Mouse (Mus musculus) neural tube, embryonic 14.5 days (tissue): ENCODE results near the gene Morn5. TPM values are rescaled to one million over a fixed set of nuclear protein-coding genes. Genes with fewer than 3 reads are reported as not detected.
A peak's percentile ranks its signal among the peaks of the same experiment; 100 is the strongest.

Experiments used
- ATAC-seq: fragments of 200-750 bp; cut with Nextera tagmentation; 2 replicates; pipeline ENCODE4 v1.8.0; 2017; ENCODE audit warnings: low read depth, mild to moderate bottlenecking, moderate TSS enrichment, moderate library complexity
- H3K27ac ChIP-seq: fragments of 300-500 bp; sonication (generic); 2 replicates; pipeline ENCODE4 v1.5.1; 2014; ENCODE audit warnings: low read depth, mild to moderate bottlenecking, control low read depth, low read length, moderate library complexity, mixed read lengths
- H3K27me3 ChIP-seq: fragments of 300-500 bp; sonication (generic); 2 replicates; pipeline ENCODE4 v1.6.1; 2014; ENCODE audit warnings: low read length; ENCODE audit not compliant: control insufficient read depth, insufficient read depth
- H3K36me3 ChIP-seq: fragments of 300-500 bp; sonication (generic); 2 replicates; pipeline ENCODE4 v1.6.1; 2014; ENCODE audit warnings: low read length, mixed read lengths; ENCODE audit not compliant: control insufficient read depth, insufficient read depth
- H3K4me1 ChIP-seq: fragments of 300-500 bp; sonication (generic); 2 replicates; pipeline ENCODE4 v1.6.1; 2014; ENCODE audit warnings: low read length; ENCODE audit not compliant: control insufficient read depth, insufficient read depth
- H3K4me2 ChIP-seq: fragments of 300-500 bp; sonication (generic); 2 replicates; pipeline ENCODE4 v1.6.1; 2014; ENCODE audit warnings: mild to moderate bottlenecking, low read depth, low read length, control low read depth
- H3K4me3 ChIP-seq: fragments of 300-500 bp; sonication (generic); 2 replicates; pipeline ENCODE4 v1.5.1; 2014; ENCODE audit warnings: low read depth, low read length, control low read depth, mixed read lengths
- H3K9ac ChIP-seq: fragments of 300-500 bp; sonication (generic); replicated peaks from 2 replicates; pipeline ENCODE4 v1.6.1; 2014; ENCODE audit warnings: low read depth, mild to moderate bottlenecking, control low read depth, low read length, mixed read lengths
- H3K9me3 ChIP-seq: fragments of 300-500 bp; sonication (generic); 2 replicates; pipeline ENCODE4 v1.6.1; 2016; ENCODE audit warnings: low read length; ENCODE audit not compliant: control insufficient read depth
- WGBS: fragments of 180-500 bp; shearing (Covaris S2); extraction: QIAGEN DNeasy Blood & Tissue Kit; methylation state at CpG from one replicate; pipeline ENCODE4 v1.1.7; 2014; 5-methylcytosine and 5-hydroxymethylcytosine counted together
- polyA plus RNA-seq: library from polyadenylated mRNA; unstranded; fragments of >200 nt; fragmentation: Nextera tagmentation; extraction: Ambion mirVana; gene quantifications from 2 replicates; pipeline ENCODE4 v1.2.1, GENCODE M21; 2014

Gene Morn5
- polyA plus RNA-seq, 1 experiment from 2014 or later = 1.3 TPM

DNA sequence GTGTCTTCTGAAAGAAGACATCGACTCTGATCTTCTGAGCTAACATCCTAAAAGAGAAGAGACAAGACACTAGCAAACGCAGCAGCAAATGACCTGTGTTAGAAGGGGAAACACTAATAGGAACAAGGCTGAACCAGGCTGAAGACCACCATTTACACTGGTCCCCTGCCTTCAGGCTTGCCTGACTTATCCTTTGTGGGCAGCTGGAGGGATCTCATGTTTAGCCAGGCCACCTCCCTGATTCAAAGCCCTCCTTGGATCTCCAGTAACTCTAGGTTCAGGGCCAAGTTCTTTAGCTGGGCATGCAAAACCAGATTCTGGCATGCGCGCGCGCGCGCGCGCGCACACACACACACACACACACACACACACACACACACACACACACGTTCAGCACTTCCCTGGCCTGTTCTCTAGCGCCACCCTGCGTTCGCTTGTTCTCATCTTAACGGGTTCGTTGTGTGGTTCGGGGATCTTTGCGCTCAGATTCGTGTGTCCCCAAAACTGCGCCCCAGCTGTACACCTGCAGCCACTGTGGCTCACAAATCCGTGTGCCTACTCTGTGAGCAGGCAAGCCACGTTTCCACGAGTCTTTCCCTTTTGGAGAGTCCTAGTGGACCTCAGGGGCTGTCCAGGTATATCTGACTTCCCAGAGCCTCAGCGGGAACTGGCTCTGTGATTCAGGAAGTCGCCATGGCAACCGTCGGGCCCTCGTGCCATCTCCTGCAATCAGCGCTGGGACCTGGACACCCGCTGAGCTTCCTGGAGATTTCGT is 27.7 kb upstream of the Morn5 start:
- WGBS = 8% methylated on average over 32 of the region's 32 CpGs
- peaks cover 4% of the 10 kb centered on the region; the same call in 1 of the 2 replicates for H3K4me1 ChIP-seq
- H3K27ac ChIP-seq = no peak overlapping the region
- H3K27me3 ChIP-seq = no peaks in the 10 kb centered on the region
- peak overlapping the region; percentile 52 for H3K4me2 ChIP-seq
- 0 out of 2 replicates have a peak overlapping the region, but pooled peaks have one; percentile 11 for H3K9ac ChIP-seq
- ATAC-seq = peak; percentile 84
- 0 out of 2 replicates have a peak overlapping the region, but pooled peaks have one; percentile 10 for H3K4me3 ChIP-seq
- no peaks in the 10 kb centered on the region for H3K9me3 ChIP-seq
- no peaks in the 10 kb centered on the region for H3K36me3 ChIP-seq

DNA sequence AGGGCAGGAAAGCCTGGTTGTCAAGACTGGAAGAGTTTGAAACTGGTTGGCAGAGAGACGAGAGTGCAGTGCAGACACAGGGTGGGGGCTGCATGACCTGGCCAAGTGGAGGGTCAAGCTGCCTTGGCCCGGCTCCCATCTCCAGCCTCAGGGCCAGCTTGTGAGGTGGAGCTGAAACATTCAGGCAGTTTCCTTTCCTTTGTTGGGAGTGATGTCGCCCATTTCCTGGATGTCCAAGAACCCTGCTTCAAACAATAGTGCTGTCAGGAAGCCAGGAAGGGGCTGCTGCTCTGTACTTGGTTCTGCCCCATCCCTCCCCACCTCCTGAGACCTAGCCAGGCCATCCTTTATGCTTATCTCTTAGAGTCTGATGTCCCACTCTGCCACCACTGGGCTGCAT is 26.0 kb upstream of the Morn5 start:
- Histone ChIP-seq H3K36me3 (no peaks in the 10 kb centered on the region), H3K4me2 (no peak overlapping the region), H3K27ac (no peak overlapping the region), H3K9me3 (no peaks in the 10 kb centered on the region), H3K9ac (no peak overlapping the region), H3K27me3 (no peaks in the 10 kb centered on the region), H3K4me3 (no peak overlapping the region), H3K4me1 (peaks cover 4% of the 10 kb centered on the region; the same call in 1 of the 2 replicates)
- ATAC-seq = no peak
- 80% methylated on average over 3 of the region's 3 CpGs for WGBS

DNA sequence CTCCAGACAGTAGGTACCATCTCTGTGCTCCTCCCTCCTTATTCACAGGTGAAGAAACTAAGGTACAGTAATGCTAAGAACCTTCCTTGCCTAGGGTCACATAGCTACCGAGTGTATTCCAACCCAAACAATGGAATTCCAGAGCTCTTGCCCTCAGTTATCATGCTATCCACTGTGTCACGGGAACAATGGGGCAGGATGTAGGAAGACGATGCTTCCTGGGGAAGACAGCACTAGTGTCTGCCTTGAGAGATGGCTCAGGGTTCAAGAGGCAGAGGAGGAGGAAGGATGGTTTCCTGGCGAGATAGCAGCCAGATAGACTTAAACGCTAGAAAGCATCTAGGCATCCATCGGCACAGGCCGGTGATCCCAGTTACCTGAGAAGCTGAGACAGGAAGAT is 16.4 kb upstream of the Morn5 start:
- ATAC-seq = no peak
- WGBS = 77% methylated on average over 7 of the region's 7 CpGs
- no peaks in the 10 kb centered on the region for H3K27me3 ChIP-seq
- H3K4me2 ChIP-seq = no peak overlapping the region
- no peaks in the 10 kb centered on the region for H3K9me3 ChIP-seq
- no peaks in the 10 kb centered on the region for H3K4me1 ChIP-seq
- H3K27ac ChIP-seq = no peak overlapping the region
- H3K36me3 ChIP-seq = no peaks in the 10 kb centered on the region
- H3K9ac ChIP-seq = no peak overlapping the region
- H3K4me3 ChIP-seq = no peak overlapping the region

DNA sequence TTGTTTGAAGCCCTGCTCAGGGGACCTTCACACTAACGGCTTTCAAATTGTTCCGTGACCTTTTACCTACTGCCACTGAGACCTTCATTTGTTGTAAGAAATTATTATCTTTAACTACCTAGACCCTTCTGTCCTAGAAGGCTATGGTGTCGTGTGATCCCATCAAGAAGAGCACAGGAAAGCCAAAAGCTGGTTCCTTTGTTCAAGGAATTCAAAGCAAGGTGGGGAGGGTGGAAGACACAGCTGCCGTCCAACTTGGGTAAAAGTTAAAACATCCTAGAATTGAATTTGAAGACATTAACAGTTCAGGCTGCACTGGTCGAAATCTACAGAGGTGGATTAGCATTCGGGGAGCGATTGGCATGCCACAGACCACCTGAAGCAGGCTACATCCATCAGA is 15.3 kb upstream of the Morn5 start:
- H3K9ac ChIP-seq = no peak overlapping the region
- H3K27me3 ChIP-seq = no peaks in the 10 kb centered on the region
- 79% methylated on average over 7 of the region's 7 CpGs for WGBS
- H3K27ac ChIP-seq = no peak overlapping the region
- H3K4me2 ChIP-seq = no peak overlapping the region
- H3K4me3 ChIP-seq = no peak overlapping the region
- H3K4me1 ChIP-seq = no peaks in the 10 kb centered on the region
- peaks cover 4% of the 10 kb centered on the region; the same call in 1 of the 2 replicates for H3K36me3 ChIP-seq
- H3K9me3 ChIP-seq = no peaks in the 10 kb centered on the region
- ATAC-seq = no peak

DNA sequence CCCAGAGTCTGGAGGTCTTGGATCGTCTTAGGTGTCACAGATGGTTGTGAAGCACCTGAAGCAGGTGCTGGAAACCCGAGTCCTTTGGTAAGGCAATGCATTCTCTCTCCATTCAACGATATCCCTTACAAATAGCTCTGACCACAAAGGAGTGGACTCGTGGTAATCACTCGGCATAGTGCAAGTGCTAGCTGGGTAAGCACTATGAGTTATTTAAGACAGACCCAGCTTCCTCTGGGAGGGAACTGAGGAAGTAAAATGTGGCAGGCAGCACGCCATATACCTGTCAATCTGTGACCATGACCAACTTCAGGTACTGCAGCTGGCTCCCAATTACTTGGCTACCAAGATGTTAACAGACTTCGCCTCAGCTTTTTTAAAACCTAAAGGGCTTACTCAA is 14.4 kb upstream of the Morn5 start:
- Histone ChIP-seq H3K4me1 (no peaks in the 10 kb centered on the region), H3K27ac (no peak overlapping the region), H3K36me3 (peaks cover 7% of the 10 kb centered on the region), H3K4me2 (no peak overlapping the region), H3K9me3 (no peaks in the 10 kb centered on the region), H3K4me3 (no peak overlapping the region), H3K9ac (no peak overlapping the region), H3K27me3 (no peaks in the 10 kb centered on the region)
- no peak for ATAC-seq
- 91% methylated on average over 7 of the region's 7 CpGs for WGBS

DNA sequence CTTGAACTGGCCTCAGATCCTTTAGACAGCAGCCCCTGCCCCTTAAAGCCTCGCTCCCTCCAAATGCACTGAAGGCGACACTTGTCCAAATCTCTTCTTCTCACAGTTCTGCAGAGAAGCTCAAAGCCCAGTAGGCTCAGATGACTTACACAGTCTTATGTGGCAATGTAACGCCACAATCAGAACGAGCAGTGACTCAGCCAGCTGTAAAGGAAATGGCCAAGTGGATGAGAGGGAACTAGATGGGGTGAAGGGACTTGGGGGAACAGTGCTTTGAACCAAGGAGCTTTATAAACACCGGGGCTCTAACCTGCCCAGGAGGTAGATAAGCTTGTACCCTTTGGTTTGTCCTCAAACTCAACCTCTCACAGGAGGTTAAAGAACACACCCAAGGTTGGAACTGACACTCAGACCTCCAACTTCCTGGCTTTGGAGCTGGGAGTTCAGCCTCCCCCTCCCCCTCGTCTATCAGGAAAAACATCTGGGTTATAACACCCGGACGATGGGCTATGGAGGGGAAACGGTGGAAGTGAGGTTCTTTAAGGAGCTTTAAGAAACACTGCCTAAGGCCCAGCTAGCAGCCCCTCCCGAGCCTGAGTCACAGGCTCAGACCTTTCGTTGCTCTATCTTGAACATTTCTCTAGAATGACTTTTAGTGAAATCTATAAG is 13.7 kb upstream of the Morn5 start:
- Histone ChIP-seq H3K27me3 (no peaks in the 10 kb centered on the region), H3K4me3 (no peak overlapping the region), H3K27ac (no peak overlapping the region), H3K4me1 (no peaks in the 10 kb centered on the region), H3K9ac (no peak overlapping the region), H3K9me3 (no peaks in the 10 kb centered on the region), H3K4me2 (no peak overlapping the region), H3K36me3 (peaks cover 7% of the 10 kb centered on the region)
- 78% methylated on average over 11 of the region's 11 CpGs for WGBS
- ATAC-seq = no peak

DNA sequence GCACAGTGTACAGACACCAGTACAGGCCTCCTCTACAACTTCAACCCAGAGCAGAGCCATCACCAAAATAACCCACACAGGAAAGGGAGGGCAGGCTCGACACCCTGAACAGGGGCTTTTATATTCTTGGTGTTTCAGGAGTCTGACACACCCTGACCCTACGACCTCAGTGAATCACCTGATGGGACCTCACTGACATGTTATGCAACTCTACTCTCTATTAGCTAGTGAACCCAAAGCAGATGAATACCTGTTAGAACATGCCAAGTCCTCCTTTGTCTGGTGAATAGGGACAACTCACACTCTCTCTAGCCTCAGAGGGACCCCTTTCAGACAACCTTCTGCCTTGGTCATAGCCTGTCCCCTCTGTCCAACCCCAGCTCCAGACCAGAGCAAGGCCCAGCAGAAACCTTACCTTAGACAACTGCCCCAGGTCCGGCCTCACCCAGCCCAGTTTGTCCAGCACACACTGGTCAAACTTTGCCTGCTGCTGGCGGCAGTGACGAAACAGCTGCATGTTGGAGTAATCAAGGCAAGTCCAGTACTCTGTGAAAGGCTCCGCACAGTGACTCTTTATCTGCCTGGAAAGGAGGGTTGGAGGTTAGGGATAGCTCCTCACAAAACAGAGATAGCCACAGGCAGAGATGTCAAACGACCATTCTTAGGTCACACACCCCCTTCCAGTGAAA is 9.8 kb upstream of the Morn5 start:
- 83% methylated on average over 7 of the region's 7 CpGs for WGBS
- ATAC-seq = no peak
- Histone ChIP-seq H3K27me3 (no peaks in the 10 kb centered on the region), H3K4me3 (no peak overlapping the region), H3K36me3 (peaks cover 7% of the 10 kb centered on the region), H3K4me1 (peaks cover 2% of the 10 kb centered on the region; the same call in 1 of the 2 replicates), H3K9ac (no peak overlapping the region), H3K4me2 (no peak overlapping the region), H3K9me3 (no peaks in the 10 kb centered on the region), H3K27ac (no peak overlapping the region)

DNA sequence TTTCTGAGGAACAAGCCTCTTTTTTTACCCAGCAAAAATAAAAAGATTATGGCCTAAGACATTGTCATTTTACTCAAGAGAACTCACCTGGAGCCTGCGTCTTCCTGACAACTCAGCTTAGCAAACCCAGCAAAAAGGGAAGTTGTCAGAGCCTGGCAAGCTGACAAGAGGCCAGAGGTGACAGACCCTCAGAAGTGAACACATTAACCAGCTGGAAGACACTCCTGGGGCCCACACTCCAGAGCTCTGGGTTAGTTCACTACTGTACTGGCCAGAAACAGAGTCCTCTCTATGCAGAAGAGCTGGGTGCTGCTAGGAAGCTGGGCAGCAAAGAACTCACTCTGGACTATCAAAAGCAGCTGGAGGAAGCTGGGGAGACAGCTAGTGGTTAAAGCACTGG is 8.4 kb upstream of the Morn5 start:
- Histone ChIP-seq H3K4me2 (no peak overlapping the region), H3K9ac (no peak overlapping the region)

DNA sequence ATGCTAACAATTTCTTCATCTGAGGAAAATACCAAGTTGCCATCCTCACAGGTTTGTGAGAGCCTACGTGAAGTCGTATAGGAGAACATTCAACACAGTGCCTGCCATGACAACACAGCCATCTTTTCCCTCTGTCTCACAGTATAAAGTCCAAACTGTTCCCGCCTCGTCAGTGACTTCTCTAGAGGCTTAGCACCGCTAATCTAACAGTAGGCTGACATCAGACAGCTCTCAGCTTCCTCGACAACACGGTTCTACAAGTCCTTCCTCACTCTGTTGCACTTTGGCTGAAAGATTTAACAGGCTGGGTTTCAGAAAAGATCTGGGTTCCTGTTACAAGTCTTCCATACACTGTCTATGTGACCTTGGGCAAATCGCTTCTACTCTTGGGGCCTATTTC is 1.1 kb upstream of the Morn5 start:
- Histone ChIP-seq H3K4me3 (peak overlapping the region; percentile 75), H3K27ac (no peak overlapping the region), H3K9me3 (no peaks in the 10 kb centered on the region), H3K36me3 (no peaks in the 10 kb centered on the region; the same call in 1 of the 2 replicates), H3K4me2 (peak overlapping the region; percentile 69), H3K27me3 (no peaks in the 10 kb centered on the region), H3K4me1 (peaks cover 10% of the 10 kb centered on the region), H3K9ac (peak overlapping the region; percentile 88)
- WGBS = 79% methylated on average over 8 of the region's 8 CpGs
- no peak for ATAC-seq

More for the DNA sequence above, 8.4 kb upstream of the Morn5 start:
- peaks cover 7% of the 10 kb centered on the region for H3K36me3 ChIP-seq
- H3K27me3 ChIP-seq = no peaks in the 10 kb centered on the region
- H3K4me3 ChIP-seq = no peak overlapping the region
- no peak for ATAC-seq
- H3K4me1 ChIP-seq = peaks cover 2% of the 10 kb centered on the region; the same call in 1 of the 2 replicates
- 96% methylated on average over 1 of the region's 1 CpGs for WGBS
- no peaks in the 10 kb centered on the region for H3K9me3 ChIP-seq
- H3K27ac ChIP-seq = no peak overlapping the region
